Mouse (Mus musculus) Patski (cell line): Measurements from ENCODE around the gene Chit1. TPM values are rescaled to one million over a fixed set of nuclear protein-coding genes. Genes with fewer than 3 reads are reported as not detected.

ENCODE experiments used
- ATAC-seq: fragments of 100-300 bp; one replicate; pipeline ENCODE4 v1.8.0; 2021
- CTCF ChIA-PET: fragments of 350-600 bp; sonication (Branson Sonifier 250); formaldehyde crosslinking; loops from one replicate; lab custom pipeline; 2022; ENCODE audit warnings: inconsistent platforms; lab: Charles Lee
- POLR2A ChIA-PET: fragments of 350-600 bp; sonication (Branson Sonifier 250); formaldehyde crosslinking; loops from one replicate; lab custom pipeline; 2022; ENCODE audit warnings: antibody characterized with exemption, inconsistent platforms; lab: Charles Lee
- DNase-seq: peaks from one replicate; pipeline ENCODE4 v3.0.0-alpha.2; 2011; ENCODE audit warnings: low read depth, low spot score
- H3K27me3 ChIP-seq: fragments of 371-371 bp; one replicate; pipeline ENCODE4 v1.5.1; 2021
- CTCF ChIP-seq: fragments of 100-300 bp; IDR thresholded peaks from one replicate; pipeline ENCODE4 v1.5.1; 2021
- in situ Hi-C: fragments of 300-500 bp; cut with MboI; formaldehyde crosslinking; loops from 3 replicates; pipeline ENCODE4 v1.11.1; 2018; ENCODE audit warnings: low pct_unique_long_range_greater_than_20kb, mixed read lengths
- polyA plus RNA-seq: library from polyadenylated mRNA; unstranded; gene quantifications from one replicate; pipeline ENCODE4 v1.2.3, GENCODE M21; 2021

The Chit1 gene
- polyA plus RNA-seq, 1 experiment from 2014 or later: not detected

GRCm38 (mm10) chr1:134115424-134115823 lies 4.4 kb downstream of the Chit1 start:
- peaks cover 5% of the 10 kb centered on the region for H3K27me3 ChIP-seq
- no peak for ATAC-seq
- ChIA-PET CTCF (no interaction called here), POLR2A (no interaction called here)
- in situ Hi-C loops: no loop called here
- DNase-seq: no peak
- TF ChIP-seq CTCF: no peak

DNA sequence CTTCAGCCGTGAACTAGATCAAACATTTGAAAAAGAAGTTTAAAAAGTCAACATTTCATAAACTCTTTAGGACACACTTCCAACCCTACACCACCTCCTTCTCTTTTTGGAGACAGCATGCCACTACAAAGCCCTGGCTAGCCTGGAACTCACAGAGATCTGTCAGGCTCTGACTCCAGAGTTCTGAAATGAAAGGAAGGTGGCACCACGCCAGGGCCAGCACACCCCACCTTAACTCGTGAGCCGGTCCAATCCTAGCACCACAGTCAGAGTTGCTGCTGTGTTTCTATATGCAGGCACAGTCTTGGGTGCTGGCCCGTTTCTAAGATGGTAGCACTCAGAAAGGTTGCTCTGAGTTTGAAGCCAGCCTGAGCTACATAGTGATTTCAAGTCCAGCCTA lies 6.1 kb downstream of the Chit1 start:
- CTCF ChIA-PET: no interaction called here
- TF ChIP-seq CTCF: no peak
- POLR2A ChIA-PET: interaction anchor here (0.7 to 1.7 kb wide), 2 partner anchors 14 to 18 kb away, joined by 3 read pairs; no protein-coding TSS in a partner anchor
- DNase-seq (no peak), ATAC-seq (no peak)
- peaks cover 5% of the 10 kb centered on the region for H3K27me3 ChIP-seq
- in situ Hi-C loops: no loop called here

- ATAC-seq (no peak), DNase-seq (no peak)
- peaks cover 10% of the 10 kb centered on the region for H3K27me3 ChIP-seq
- in situ Hi-C loops: no loop called here
- ChIA-PET CTCF (interaction anchor here (0.7 to 3.4 kb wide), 20 partner anchors 10 to 211 kb away, joined by 3 to 28 read pairs (median 3); partner anchors contain the start of gene Ppfia4), POLR2A (no interaction called here)
- TF ChIP-seq CTCF: peak; percentile 94
Observed at GRCm38 (mm10) chr1:134120179-134120578, 9.1 kb downstream of the Chit1 start.

GRCm38 (mm10) chr1:134122195-134122594 lies 11.2 kb downstream of the Chit1 start:
- H3K27me3 ChIP-seq: peaks cover 10% of the 10 kb centered on the region
- in situ Hi-C loops: no loop called here
- ATAC-seq: no peak
- ChIA-PET CTCF (interaction anchor here (1.4 to 3.4 kb wide), 5 partner anchors 12 to 209 kb away, joined by 4 to 28 read pairs (median 4); partner anchors contain the start of gene Ppfia4), POLR2A (interaction anchor here (0.9 to 1.2 kb wide), 2 partner anchors 69 to 427 kb away, joined by 3 to 4 read pairs; no protein-coding TSS in a partner anchor)
- TF ChIP-seq CTCF: peak; percentile 49
- DNase-seq: no peak

DNA sequence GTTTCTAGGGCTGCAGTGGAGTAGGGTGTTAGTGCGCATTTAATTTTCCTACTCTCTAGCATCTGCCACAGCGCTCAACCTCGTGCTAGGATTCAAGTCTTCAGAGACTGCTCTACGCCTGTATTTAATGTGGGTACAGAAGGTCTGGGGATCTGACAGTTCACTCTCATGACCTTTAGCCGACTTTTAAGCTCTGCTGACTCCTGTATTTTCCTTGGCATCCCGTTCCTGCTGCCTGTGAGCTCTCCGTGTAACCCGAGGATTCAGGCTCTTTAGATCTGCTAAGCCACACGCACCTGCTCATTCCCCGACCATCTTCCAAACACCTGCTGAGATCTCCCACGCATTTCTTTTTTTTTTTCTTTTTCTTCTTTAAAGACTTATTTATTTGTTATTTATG lies 22.3 kb downstream of the Chit1 start:
- no peak for DNase-seq
- no peak for ATAC-seq
- POLR2A ChIA-PET: interaction anchor here (0.6 kb wide), 1 partner anchor 100 kb away, joined by 3 read pairs; no protein-coding TSS in a partner anchor

GRCm38 (mm10) chr1:134136351-134136750 lies 25.3 kb downstream of the Chit1 start:
- ATAC-seq: no peak
- no peak for TF ChIP-seq CTCF
- ChIA-PET POLR2A (no interaction called here), CTCF (interaction anchor here (0.7 to 1.1 kb wide), 2 partner anchors 16 to 28 kb away, joined by 3 read pairs; no protein-coding TSS in a partner anchor)
- no peak for DNase-seq
- in situ Hi-C loops: no loop called here
- H3K27me3 ChIP-seq: peaks cover 18% of the 10 kb centered on the region

More for the DNA sequence above, 22.3 kb downstream of the Chit1 start:
- CTCF ChIA-PET: interaction anchor here (1.3 kb wide), 1 partner anchor 11 kb away, joined by 4 read pairs; no protein-coding TSS in a partner anchor
- no peak for TF ChIP-seq CTCF
- H3K27me3 ChIP-seq: peaks cover 8% of the 10 kb centered on the region
- in situ Hi-C loops: no loop called here

GRCm38 (mm10) chr1:134138424-134138823 lies 27.4 kb downstream of the Chit1 start:
- no peak for TF ChIP-seq CTCF
- CTCF ChIA-PET: interaction anchor here (1.3 kb wide), 1 partner anchor 8 kb away, joined by 4 read pairs; no protein-coding TSS in a partner anchor

GRCm38 (mm10) chr1:134142363-134142794 lies 31.3 kb downstream of the Chit1 start:
- ChIA-PET POLR2A (no interaction called here), CTCF (no interaction called here)
- no peak for TF ChIP-seq CTCF
- H3K27me3 ChIP-seq: peaks cover 21% of the 10 kb centered on the region
- DNase-seq (no peak), ATAC-seq (no peak)
- in situ Hi-C loops: no loop called here

More at GRCm38 (mm10) chr1:134138424-134138823, 27.4 kb downstream of the Chit1 start:
- DNase-seq (no peak), ATAC-seq (no peak)
- in situ Hi-C loops: no loop called here
- H3K27me3 ChIP-seq: peaks cover 24% of the 10 kb centered on the region
- POLR2A ChIA-PET: no interaction called here

- no peak for TF ChIP-seq CTCF
- DNase-seq: no peak
- in situ Hi-C loops: no loop called here
- peaks cover 10% of the 10 kb centered on the region for H3K27me3 ChIP-seq
- no peak for ATAC-seq
- CTCF ChIA-PET: interaction anchor here (0.9 to 2.6 kb wide), 6 partner anchors 8 to 107 kb away, joined by 3 to 8 read pairs (median 4); no protein-coding TSS in a partner anchor
- POLR2A ChIA-PET: interaction anchor here (0.7 kb wide), 1 partner anchor 14 kb away, joined by 4 read pairs; no protein-coding TSS in a partner anchor
Observed at GRCm38 (mm10) chr1:134146066-134146465, 35.0 kb downstream of the Chit1 start.

- in situ Hi-C loops: loop anchor here (5.0 to 10.0 kb wide), 3 partner anchors 55 to 172 kb away; no protein-coding TSS in a partner anchor
- POLR2A ChIA-PET: no interaction called here
- no peak for DNase-seq
- no peak for ATAC-seq
- H3K27me3 ChIP-seq: no peaks in the 10 kb centered on the region
- CTCF ChIA-PET: interaction anchor here (0.8 kb wide), 1 partner anchor 182 kb away, joined by 3 read pairs; the partner anchor contains the start of gene Ppfia4
- TF ChIP-seq CTCF: no peak
Observed at GRCm38 (mm10) chr1:134150076-134150475, 39.0 kb downstream of the Chit1 start.

DNA sequence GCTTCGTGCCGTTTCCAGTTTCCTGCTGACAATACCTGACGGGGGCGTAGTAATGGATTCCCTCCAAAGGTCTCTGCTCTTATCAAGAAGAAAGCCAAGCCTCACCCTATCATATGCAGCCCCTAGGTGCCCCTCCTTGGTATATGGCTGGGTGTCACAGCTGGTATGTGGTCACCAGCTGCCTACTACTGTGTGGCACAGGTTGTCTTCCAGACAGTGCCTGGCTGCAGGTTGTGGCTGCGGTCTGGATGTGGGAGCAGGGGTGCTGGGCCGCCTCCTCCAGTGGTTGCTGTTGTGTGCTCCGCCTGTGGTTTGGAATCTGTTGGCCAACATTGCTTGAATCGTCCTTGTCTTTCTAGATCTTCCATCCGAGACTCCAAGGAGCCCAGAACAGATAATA lies 39.7 kb downstream of the Chit1 start:
- POLR2A ChIA-PET: interaction anchor here (0.6 kb wide), 1 partner anchor 344 kb away, joined by 3 read pairs; the partner anchor contains the start of gene Rabif
- ATAC-seq (no peak), DNase-seq (no peak)
- H3K27me3 ChIP-seq: no peaks in the 10 kb centered on the region
- in situ Hi-C loops: loop anchor here (5.0 to 10.0 kb wide), 3 partner anchors 54 to 172 kb away; no protein-coding TSS in a partner anchor
- CTCF ChIA-PET: interaction anchor here (1.3 to 2.1 kb wide), 3 partner anchors 72 to 180 kb away, joined by 3 to 14 read pairs (median 7); no protein-coding TSS in a partner anchor
- TF ChIP-seq CTCF: no peak
